Mouse (Mus musculus): Measurements from ENCODE around the gene Slc41a2. TPM values are rescaled to one million over a fixed set of nuclear protein-coding genes. Genes with fewer than 3 reads are reported as not detected.

Gene Slc41a2
- polyA plus RNA-seq, 1 experiment from 2014 or later: 1.3 TPM

GRCm38 (mm10) chr10:83325903-83326302, 11.8 kb downstream of the Slc41a2 start:
- no peaks in the 10 kb centered on the region for H3K9me3 ChIP-seq
- ATAC-seq (ENCODE audit: low FRiP score): no peak
- H3K36me3 ChIP-seq (replicated peaks): no peaks in the 10 kb centered on the region
- H3K27me3 ChIP-seq: peaks cover 18% of the 10 kb centered on the region
- 92% methylated on average over 1 of the region's 1 CpGs for WGBS
- no peak overlapping the region for H3K27ac ChIP-seq
- no peak overlapping the region for H3K4me3 ChIP-seq (replicated peaks)
- H3K4me1 ChIP-seq: peaks cover 6% of the 10 kb centered on the region; the same call in 1 of the 2 replicates
- no peak overlapping the region for H3K9ac ChIP-seq
- no peak overlapping the region for H3K4me2 ChIP-seq

GRCm38 (mm10) chr10:83324871-83325270, 12.8 kb downstream of the Slc41a2 start:
- no peak overlapping the region for H3K4me2 ChIP-seq

GRCm38 (mm10) chr10:83322551-83323100, 15.1 kb downstream of the Slc41a2 start:
- peaks cover 26% of the 10 kb centered on the region for H3K27me3 ChIP-seq
- no peaks in the 10 kb centered on the region for H3K9me3 ChIP-seq
- H3K27ac ChIP-seq: no peak overlapping the region
- H3K36me3 ChIP-seq (replicated peaks): no peaks in the 10 kb centered on the region
- H3K4me3 ChIP-seq (replicated peaks): no peak overlapping the region
- ATAC-seq (ENCODE audit: low FRiP score): no peak
- H3K4me2 ChIP-seq: no peak overlapping the region
- 52% methylated on average over 7 of the region's 7 CpGs for WGBS
- peaks cover 6% of the 10 kb centered on the region; the same call in 1 of the 2 replicates for H3K4me1 ChIP-seq
- H3K9ac ChIP-seq: no peak overlapping the region

More at GRCm38 (mm10) chr10:83324871-83325270, 12.8 kb downstream of the Slc41a2 start:
- 80% methylated on average over 3 of the region's 3 CpGs for WGBS
- no peak for ATAC-seq (ENCODE audit: low FRiP score)
- Histone ChIP-seq H3K27ac (no peak overlapping the region), H3K9me3 (no peaks in the 10 kb centered on the region), H3K4me3 (replicated peaks) (no peak overlapping the region), H3K36me3 (replicated peaks) (no peaks in the 10 kb centered on the region), H3K27me3 (peaks cover 21% of the 10 kb centered on the region), H3K9ac (no peak overlapping the region), H3K4me1 (peaks cover 6% of the 10 kb centered on the region; the same call in 1 of the 2 replicates)

- Histone ChIP-seq H3K4me2 (no peak overlapping the region), H3K27me3 (peaks cover 26% of the 10 kb centered on the region), H3K9me3 (no peaks in the 10 kb centered on the region), H3K4me3 (replicated peaks) (no peak overlapping the region), H3K27ac (no peak overlapping the region), H3K4me1 (peaks cover 6% of the 10 kb centered on the region; the same call in 1 of the 2 replicates), H3K9ac (no peak overlapping the region), H3K36me3 (replicated peaks) (no peaks in the 10 kb centered on the region)
- 26% methylated on average over 6 of the region's 6 CpGs for WGBS
- no peak for ATAC-seq (ENCODE audit: low FRiP score)
Measured at GRCm38 (mm10) chr10:83321528-83321927, 16.2 kb downstream of the Slc41a2 start.

- no peak for ATAC-seq (ENCODE audit: low FRiP score)
- Histone ChIP-seq H3K4me1 (peaks cover 6% of the 10 kb centered on the region; the same call in 1 of the 2 replicates), H3K9ac (no peak overlapping the region), H3K36me3 (replicated peaks) (no peaks in the 10 kb centered on the region), H3K27ac (no peak overlapping the region), H3K9me3 (no peaks in the 10 kb centered on the region), H3K4me3 (replicated peaks) (no peak overlapping the region), H3K4me2 (no peak overlapping the region), H3K27me3 (peaks cover 26% of the 10 kb centered on the region)
- 93% methylated on average over 7 of the region's 7 CpGs for WGBS
Measured at GRCm38 (mm10) chr10:83320870-83321269, 16.8 kb downstream of the Slc41a2 start.

- Histone ChIP-seq H3K4me2 (no peak overlapping the region), H3K27me3 (peaks cover 26% of the 10 kb centered on the region), H3K9me3 (no peaks in the 10 kb centered on the region), H3K9ac (no peak overlapping the region), H3K4me3 (replicated peaks) (no peak overlapping the region), H3K27ac (no peak overlapping the region), H3K36me3 (replicated peaks) (no peaks in the 10 kb centered on the region), H3K4me1 (peaks cover 6% of the 10 kb centered on the region; the same call in 1 of the 2 replicates)
- ATAC-seq (ENCODE audit: low FRiP score): no peak
- WGBS: 86% methylated on average over 6 of the region's 6 CpGs
Measured at GRCm38 (mm10) chr10:83320396-83320795, 17.3 kb downstream of the Slc41a2 start.

GRCm38 (mm10) chr10:83313033-83313432, 24.6 kb downstream of the Slc41a2 start:
- Histone ChIP-seq H3K4me1 (no peaks in the 10 kb centered on the region), H3K36me3 (replicated peaks) (no peaks in the 10 kb centered on the region)
- WGBS: 89% methylated on average over 5 of the region's 5 CpGs

GRCm38 (mm10) chr10:83310356-83310755, 27.3 kb downstream of the Slc41a2 start:
- ATAC-seq (ENCODE audit: low FRiP score): no peak
- no peaks in the 10 kb centered on the region for H3K4me1 ChIP-seq
- WGBS: 92% methylated on average over 7 of the region's 7 CpGs
- no peak overlapping the region for H3K4me3 ChIP-seq (replicated peaks)
- H3K27ac ChIP-seq: no peak overlapping the region
- no peaks in the 10 kb centered on the region for H3K36me3 ChIP-seq (replicated peaks)
- 0 out of 2 replicates have a peak, but pooled peaks cover 6% of the 10 kb centered on the region for H3K9me3 ChIP-seq
- H3K9ac ChIP-seq: no peak overlapping the region
- no peak overlapping the region for H3K4me2 ChIP-seq
- H3K27me3 ChIP-seq: no peaks in the 10 kb centered on the region

More at GRCm38 (mm10) chr10:83313033-83313432, 24.6 kb downstream of the Slc41a2 start:
- H3K9me3 ChIP-seq: 0 out of 2 replicates have a peak, but pooled peaks cover 6% of the 10 kb centered on the region
- ATAC-seq (ENCODE audit: low FRiP score): no peak
- no peak overlapping the region for H3K27ac ChIP-seq
- no peak overlapping the region for H3K4me2 ChIP-seq
- no peak overlapping the region for H3K9ac ChIP-seq
- no peak overlapping the region for H3K4me3 ChIP-seq (replicated peaks)
- no peaks in the 10 kb centered on the region for H3K27me3 ChIP-seq

GRCm38 (mm10) chr10:83301687-83302086, 36.0 kb downstream of the Slc41a2 start:
- no peaks in the 10 kb centered on the region for H3K9me3 ChIP-seq
- ATAC-seq (ENCODE audit: low FRiP score): no peak
- H3K4me1 ChIP-seq: no peaks in the 10 kb centered on the region
- WGBS: 87% methylated on average over 4 of the region's 4 CpGs
- H3K36me3 ChIP-seq (replicated peaks): no peaks in the 10 kb centered on the region
- no peaks in the 10 kb centered on the region for H3K27me3 ChIP-seq
- H3K9ac ChIP-seq: no peak overlapping the region
- H3K4me3 ChIP-seq (replicated peaks): no peak overlapping the region
- H3K4me2 ChIP-seq: no peak overlapping the region
- no peak overlapping the region for H3K27ac ChIP-seq

- Histone ChIP-seq H3K27ac (no peak overlapping the region), H3K9me3 (no peaks in the 10 kb centered on the region), H3K4me3 (replicated peaks) (no peak overlapping the region), H3K4me1 (no peaks in the 10 kb centered on the region), H3K4me2 (no peak overlapping the region), H3K36me3 (replicated peaks) (no peaks in the 10 kb centered on the region), H3K9ac (no peak overlapping the region), H3K27me3 (no peaks in the 10 kb centered on the region)
- 86% methylated on average over 3 of the region's 3 CpGs for WGBS
- ATAC-seq (ENCODE audit: low FRiP score): no peak
Measured at GRCm38 (mm10) chr10:83301054-83301453, 36.6 kb downstream of the Slc41a2 start.

GRCm38 (mm10) chr10:83297017-83297416, 40.7 kb downstream of the Slc41a2 start:
- no peak overlapping the region for H3K4me3 ChIP-seq (replicated peaks)
- peaks cover 8% of the 10 kb centered on the region for H3K27me3 ChIP-seq
- H3K36me3 ChIP-seq (replicated peaks): no peaks in the 10 kb centered on the region
- H3K4me1 ChIP-seq: no peaks in the 10 kb centered on the region
- 85% methylated on average over 4 of the region's 4 CpGs for WGBS
- H3K9ac ChIP-seq: no peak overlapping the region
- H3K4me2 ChIP-seq: no peak overlapping the region
- ATAC-seq (ENCODE audit: low FRiP score): no peak
- no peaks in the 10 kb centered on the region for H3K9me3 ChIP-seq
- H3K27ac ChIP-seq: no peak overlapping the region

- Histone ChIP-seq H3K27me3 (peaks cover 15% of the 10 kb centered on the region), H3K27ac (no peak overlapping the region), H3K4me2 (no peak overlapping the region), H3K36me3 (replicated peaks) (no peaks in the 10 kb centered on the region), H3K9me3 (no peaks in the 10 kb centered on the region), H3K4me1 (no peaks in the 10 kb centered on the region), H3K4me3 (replicated peaks) (no peak overlapping the region), H3K9ac (no peak overlapping the region)
- ATAC-seq (ENCODE audit: low FRiP score): no peak
- WGBS: 45% methylated on average over 9 of the region's 9 CpGs
Measured at GRCm38 (mm10) chr10:83294746-83295145, 42.9 kb downstream of the Slc41a2 start.

- H3K27ac ChIP-seq: no peak overlapping the region
- 71% methylated on average over 9 of the region's 9 CpGs for WGBS
- no peaks in the 10 kb centered on the region for H3K9me3 ChIP-seq
- H3K4me3 ChIP-seq (replicated peaks): no peak overlapping the region
- H3K9ac ChIP-seq: no peak overlapping the region
- ATAC-seq (ENCODE audit: low FRiP score): no peak
- no peak overlapping the region for H3K4me2 ChIP-seq
- H3K27me3 ChIP-seq: peaks cover 15% of the 10 kb centered on the region
- H3K4me1 ChIP-seq: no peaks in the 10 kb centered on the region
- no peaks in the 10 kb centered on the region for H3K36me3 ChIP-seq (replicated peaks)
Measured at GRCm38 (mm10) chr10:83293352-83293751, 44.3 kb downstream of the Slc41a2 start.
